Mouse (Mus musculus) cerebellum, postnatal 4 days (tissue): ENCODE results near the gene Abca12.

Source experiments
- DNase-seq, 2 experiments: peaks; one replicate each; pipeline ENCODE4 v3.0.0; 2022; ENCODE audit warnings: low spot score in 2 of 2, mixed read lengths in 1 of 2

Abca12 gene

DNA sequence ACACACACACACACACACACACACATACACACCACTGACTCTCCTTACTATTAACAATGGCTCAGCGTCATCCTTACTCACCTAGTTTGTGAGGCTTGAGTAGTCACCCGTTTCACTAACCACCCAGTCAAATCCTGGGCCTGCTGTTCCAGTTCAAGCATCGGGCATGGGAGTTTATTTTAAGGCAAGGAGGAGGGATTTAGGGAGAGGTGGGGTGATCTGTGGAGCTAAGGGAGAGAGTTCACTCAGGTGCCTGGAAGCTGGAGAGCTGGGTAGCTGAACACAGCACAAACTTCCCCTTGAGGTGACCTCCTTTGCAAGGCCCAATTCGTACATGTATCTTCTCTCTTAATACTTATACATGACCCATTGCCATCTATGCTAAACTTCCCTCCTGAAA, 219.4 kb downstream of the Abca12 start:
- no peak for DNase-seq

- no peak for DNase-seq
These were observed 220.8 kb downstream of the Abca12 start for GRCm38 (mm10) chr1:71193931-71194330.
